Mouse (Mus musculus) gastrocnemius, adult 2 months (tissue): ENCODE data around the gene Hpcal1. TPM values are rescaled to one million over a fixed set of nuclear protein-coding genes. Genes with fewer than 3 reads are reported as not detected.
A peak's percentile ranks its signal among the peaks of the same experiment; 100 is the strongest.

Experiments
- DNase-seq: peaks from one replicate; pipeline ENCODE4 v3.0.0; 2022
- H3K27ac ChIP-seq: fragments of 200-600 bp; 2 replicates; pipeline ENCODE4 v1.8.1; 2022; ENCODE audit warnings: mild to moderate bottlenecking
- H3K4me3 ChIP-seq: fragments of 200-600 bp; 2 replicates; pipeline ENCODE4 v1.8.1; 2022; ENCODE audit warnings: mild to moderate bottlenecking, moderate library complexity
- CTCF ChIP-seq: fragments of 200-600 bp; IDR thresholded peaks from 2 replicates; pipeline ENCODE4 v1.8.1; 2022; ENCODE audit warnings: antibody characterized with exemption, mild to moderate bottlenecking, moderate library complexity
- intact Hi-C: fragments of 180-260 bp; cut with DNase I; formaldehyde crosslinking; loops from one replicate; pipeline ENCODE4 v1.15.1; 2025
- total RNA-seq, 2 experiments: library from RNA; stranded (reverse); gene quantifications; 2 replicates each; pipeline ENCODE4 v1.2.3; 2021

Gene Hpcal1
- total RNA-seq, 2 experiments from 2014 or later = 4.8 to 10.3 TPM

GRCm38 (mm10) chr12:17724412-17725090, 33.9 kb downstream of the Hpcal1 start:
- intact Hi-C loops = no loop called here
- H3K4me3 ChIP-seq = no peak overlapping the region
- TF ChIP-seq CTCF = no peak
- peak overlapping the region; percentile 31; the same call in 1 of the 2 replicates for H3K27ac ChIP-seq
- DNase-seq = no peak

- no peak for TF ChIP-seq CTCF
- intact Hi-C loops = no loop called here
- Histone ChIP-seq H3K27ac (no peak overlapping the region), H3K4me3 (no peak overlapping the region)
- DNase-seq = no peak
Measured at GRCm38 (mm10) chr12:17725592-17725991, 34.9 kb downstream of the Hpcal1 start.

GRCm38 (mm10) chr12:17726576-17727320, 36.1 kb downstream of the Hpcal1 start:
- intact Hi-C loops = no loop called here
- TF ChIP-seq CTCF = no peak
- no peak for DNase-seq
- Histone ChIP-seq H3K27ac (no peak overlapping the region; the same call in 1 of the 2 replicates), H3K4me3 (no peak overlapping the region)

DNA sequence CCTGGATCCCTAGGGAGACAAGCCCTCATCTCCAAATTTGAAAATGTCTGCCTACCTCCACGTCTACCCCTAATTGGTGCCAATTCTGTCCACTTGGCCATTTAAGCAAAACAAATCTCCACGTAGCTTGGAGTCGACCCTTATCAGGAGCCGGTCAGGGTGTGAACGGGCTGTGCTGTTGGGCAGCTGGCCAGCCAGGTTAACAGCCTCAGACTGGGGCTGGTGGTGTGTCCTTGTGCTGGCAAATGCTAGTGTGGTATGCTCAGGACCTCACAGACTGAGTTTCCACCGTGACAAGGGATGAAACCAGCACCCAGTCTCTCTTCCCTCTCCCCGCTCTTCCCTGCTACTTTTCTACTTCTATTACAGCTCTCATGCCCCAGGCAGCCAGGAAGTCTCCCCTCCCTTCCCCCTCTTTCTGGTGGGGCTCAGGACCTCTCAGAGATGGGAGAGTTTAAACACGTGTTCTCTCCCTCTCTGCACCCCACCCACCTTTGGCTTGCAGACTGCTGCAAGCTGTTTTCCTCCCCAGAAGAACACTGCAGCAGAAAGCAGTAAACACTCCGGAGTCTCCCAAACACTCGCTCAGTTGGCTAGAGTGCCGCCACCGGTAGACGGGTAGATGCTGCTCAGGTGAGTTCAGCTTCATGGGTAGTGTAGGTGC, 37.2 kb downstream of the Hpcal1 start:
- peak overlapping the region; percentile 53 for H3K4me3 ChIP-seq
- peak; percentile 61 for DNase-seq
- no peak for TF ChIP-seq CTCF
- intact Hi-C loops = no loop called here
- peak overlapping the region; percentile 82 for H3K27ac ChIP-seq

- H3K27ac ChIP-seq = peak overlapping the region; percentile 82
- DNase-seq = peak; percentile 74
- no peak for TF ChIP-seq CTCF
- intact Hi-C loops = no loop called here
- peak overlapping the region; percentile 53 for H3K4me3 ChIP-seq
Measured at GRCm38 (mm10) chr12:17729211-17729900, 38.7 kb downstream of the Hpcal1 start.

- Histone ChIP-seq H3K27ac (no peak overlapping the region), H3K4me3 (no peak overlapping the region)
- intact Hi-C loops = loop anchor here (5.0 kb wide), 1 partner anchor 40 kb away; the partner anchor contains the start of gene Hpcal1
- no peak for TF ChIP-seq CTCF
- DNase-seq = no peak
Measured at GRCm38 (mm10) chr12:17732006-17732405, 41.4 kb downstream of the Hpcal1 start.

DNA sequence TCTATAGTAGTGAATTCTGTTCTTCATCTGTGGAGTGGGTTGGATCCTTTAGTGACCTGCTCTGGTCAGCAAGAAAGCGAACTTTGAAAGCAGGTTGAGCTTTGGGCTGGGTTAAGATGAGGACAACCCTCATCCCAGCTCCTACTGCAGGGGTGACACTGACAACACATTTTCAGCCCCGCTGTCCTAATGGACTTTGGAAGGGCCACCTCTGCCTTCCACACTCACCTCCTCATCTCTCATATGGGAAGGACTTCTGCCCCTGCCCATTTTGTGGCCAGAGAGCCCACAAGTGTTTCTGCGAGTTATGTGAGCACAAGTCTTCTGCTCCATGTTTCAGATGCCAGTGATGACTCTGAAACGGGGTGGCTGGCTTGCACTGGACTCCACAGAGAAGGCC, 41.9 kb downstream of the Hpcal1 start:
- H3K4me3 ChIP-seq = no peak overlapping the region
- H3K27ac ChIP-seq = no peak overlapping the region
- no peak for DNase-seq
- no peak for TF ChIP-seq CTCF
- intact Hi-C loops = loop anchor here (5.0 kb wide), 1 partner anchor 40 kb away; the partner anchor contains the start of gene Hpcal1

DNA sequence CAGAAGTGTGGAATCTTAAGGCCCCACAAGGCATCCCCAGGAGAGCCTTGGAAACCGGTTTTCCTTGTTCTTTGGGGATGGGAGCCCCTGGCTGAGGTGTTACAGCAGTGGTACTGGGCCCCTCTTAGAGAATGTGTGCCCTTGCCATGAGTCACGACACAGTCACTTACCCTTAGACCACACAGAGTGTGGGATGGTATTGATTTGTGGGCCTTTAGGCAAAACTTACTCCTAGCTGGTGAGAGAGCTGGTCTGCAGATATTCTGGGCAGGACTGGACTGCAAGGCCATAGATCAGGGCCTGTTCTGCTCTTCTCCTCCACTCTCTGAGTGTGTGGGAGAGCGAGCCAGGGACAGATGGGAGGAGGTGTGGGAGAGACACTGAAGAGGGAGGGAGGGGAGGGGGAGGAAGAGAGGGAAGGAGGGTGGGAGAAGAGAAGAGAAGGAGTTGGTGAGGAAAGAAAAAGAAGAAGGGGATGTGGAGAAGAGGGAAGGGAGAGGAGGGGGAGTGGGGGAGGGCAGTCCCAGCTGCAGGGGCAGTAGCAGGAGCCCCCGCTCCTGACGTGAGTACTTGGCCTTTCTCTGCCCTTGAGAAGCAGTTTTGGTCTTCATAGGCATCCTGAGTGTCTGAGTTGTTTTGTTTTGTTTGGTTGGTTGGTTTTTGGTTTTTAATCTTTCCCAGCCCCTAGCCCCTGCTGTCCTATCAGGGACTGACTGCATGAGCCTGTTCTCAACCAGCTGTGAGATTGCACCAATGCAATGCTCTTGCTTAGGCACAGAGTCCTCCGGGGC, 42.7 kb downstream of the Hpcal1 start:
- Histone ChIP-seq H3K4me3 (no peak overlapping the region), H3K27ac (no peak overlapping the region)
- DNase-seq = no peak
- TF ChIP-seq CTCF = no peak
- intact Hi-C loops = loop anchor here (5.0 kb wide), 1 partner anchor 41 kb away; the partner anchor contains the start of gene Hpcal1

GRCm38 (mm10) chr12:17736396-17736795, 45.7 kb downstream of the Hpcal1 start:
- intact Hi-C loops = no loop called here
- no peak overlapping the region for H3K4me3 ChIP-seq
- no peak for TF ChIP-seq CTCF
- DNase-seq = no peak
- no peak overlapping the region for H3K27ac ChIP-seq

DNA sequence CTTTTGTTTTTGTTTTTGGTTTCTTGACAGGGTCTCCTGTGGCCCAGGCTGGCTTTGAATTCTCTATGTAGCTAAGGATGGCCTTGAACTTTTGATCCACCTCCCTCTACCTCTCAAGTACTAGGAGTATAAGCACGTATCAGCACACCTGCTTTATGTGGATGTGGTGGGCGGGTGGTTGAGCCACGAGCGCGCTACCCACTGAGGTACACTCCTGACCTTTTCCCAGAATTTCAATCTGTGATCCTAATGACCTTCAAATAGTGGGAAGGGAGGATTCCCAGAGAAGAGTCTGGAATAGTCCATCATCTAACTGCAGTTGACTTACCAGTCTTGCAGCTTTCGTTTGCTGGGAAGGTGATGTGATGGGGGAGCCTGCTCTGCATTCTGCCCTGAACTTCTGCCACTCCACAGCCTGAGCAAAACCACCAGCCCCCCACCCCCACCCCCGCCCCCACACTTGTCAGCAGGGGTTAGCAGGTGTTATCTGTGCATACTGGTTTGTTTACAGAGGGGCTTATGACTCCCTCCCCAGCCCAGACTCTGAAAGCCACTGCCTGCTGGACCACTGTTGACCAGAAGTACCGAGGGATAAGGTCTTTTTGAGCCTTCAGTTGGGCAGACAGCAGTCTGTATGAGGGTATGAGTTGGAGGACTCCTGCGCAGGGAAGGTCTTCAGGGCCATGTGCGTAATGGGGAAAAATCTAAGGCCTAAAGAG, 46.4 kb downstream of the Hpcal1 start:
- no peak for TF ChIP-seq CTCF
- intact Hi-C loops = no loop called here

DNA sequence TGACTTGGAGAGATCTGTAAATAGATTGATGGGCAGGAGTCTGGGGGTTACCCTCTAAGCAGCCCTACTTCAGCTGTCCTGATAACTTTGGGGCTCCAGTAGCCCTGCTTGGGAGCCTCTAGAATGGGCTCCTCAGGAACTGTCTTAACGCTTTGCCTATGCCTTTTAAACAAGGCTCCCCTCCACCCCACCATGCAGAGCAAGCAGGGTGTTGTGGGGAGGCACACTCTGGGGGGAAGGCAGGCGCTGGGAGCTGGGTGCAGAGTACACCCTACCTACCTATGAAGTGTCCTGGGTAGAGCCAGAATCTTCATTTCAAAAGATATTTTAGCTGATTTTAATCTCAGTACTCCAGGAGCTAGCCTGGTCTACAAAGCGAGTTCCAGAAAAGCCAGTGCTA, 47.2 kb downstream of the Hpcal1 start:
- Histone ChIP-seq H3K27ac (no peak overlapping the region), H3K4me3 (no peak overlapping the region)
- DNase-seq = no peak
- intact Hi-C loops = no loop called here
- TF ChIP-seq CTCF = no peak

More for the DNA sequence above, 46.4 kb downstream of the Hpcal1 start:
- Histone ChIP-seq H3K4me3 (no peak overlapping the region), H3K27ac (no peak overlapping the region)
- no peak for DNase-seq
